Mouse (Mus musculus): ENCODE data around the gene Dnajc5g. TPM values are rescaled to one million over a fixed set of nuclear protein-coding genes. Genes with fewer than 3 reads are reported as not detected.

Gene Dnajc5g
- total and polyA plus RNA-seq, 3 experiments, result not detected

GRCm38 (mm10) chr5:31136730-31137424 is 30.8 kb downstream of the Dnajc5g start:
- H3K4me3 ChIP-seq (replicated peaks in 1 of 3; ENCODE audit: low read depth in 2 of 3, low read length in 2 of 3, poor library complexity in 1 of 3), result no peak overlapping the region
- peaks cover 7 to 11% of the 10 kb centered on the region in 2 experiments for H3K36me3 ChIP-seq (replicated peaks in 1 of 2; ENCODE audit: control insufficient read depth in 1 of 2, insufficient read depth in 1 of 2, low read length in 1 of 2)
- H3K9me3 ChIP-seq (replicated peaks; ENCODE audit: low read length), result no peaks in the 10 kb centered on the region
- H3K79me2 ChIP-seq (replicated peaks; ENCODE audit: control insufficient read depth, extremely low read depth, insufficient read depth, poor library complexity, severe bottlenecking), result no peaks in the 10 kb centered on the region
- dilution Hi-C loops (cut with MboI; ENCODE audit: extremely low pct_ligation_motif_present, extremely low pct_unique_long_range_greater_than_20kb, low sequenced_read_pairs), result no loop called here
- in situ Hi-C loops (cut with MboI; ENCODE audit: low pct_ligation_motif_present, low pct_unique_long_range_greater_than_20kb, low sequenced_read_pairs), result no loop called here
- peaks cover 0 to 3% of the 10 kb centered on the region in 2 experiments; a peak in 1 of 4 replicates for H3K4me1 ChIP-seq (ENCODE audit: control insufficient read depth in 1 of 2, insufficient read depth in 2 of 2)
- no peaks in the 10 kb centered on the region for H3K27me3 ChIP-seq (replicated peaks)
- TF ChIP-seq JUND (conservative IDR thresholded peaks at IDR 0.05; ENCODE audit: low read depth, low read length), result no peak
- no peak for TF ChIP-seq RAD21 (IDR thresholded peaks at IDR 0.05; ENCODE audit: low read depth, low read length)
- TF ChIP-seq RCOR1 (conservative IDR thresholded peaks at IDR 0.05; ENCODE audit: low read depth, low read length), result no peak
- TF ChIP-seq IRF4 (IDR thresholded peaks at IDR 0.05; ENCODE audit: low read depth, low read length), result no peak
- no peak for TF ChIP-seq POLR2AphosphoS2 (IDR thresholded peaks at IDR 0.05; ENCODE audit: low read depth, low read length)
- no peak for TF ChIP-seq NRF1 (IDR thresholded peaks at IDR 0.05; ENCODE audit: low read depth, low read length)
- no peak for TF ChIP-seq EP300 (IDR thresholded peaks at IDR 0.05; ENCODE audit: low read length)
- H3K27ac ChIP-seq (ENCODE audit: insufficient read depth, low read depth), result no peak overlapping the region
- no peak overlapping the region for H3K9ac ChIP-seq (ENCODE audit: insufficient read depth, low read depth)
- DNase-seq (ENCODE audit: extremely low read depth), result no peak
- H3K4me2 ChIP-seq (ENCODE audit: insufficient read depth, low read depth, poor library complexity, severe bottlenecking), result no peak overlapping the region

DNA sequence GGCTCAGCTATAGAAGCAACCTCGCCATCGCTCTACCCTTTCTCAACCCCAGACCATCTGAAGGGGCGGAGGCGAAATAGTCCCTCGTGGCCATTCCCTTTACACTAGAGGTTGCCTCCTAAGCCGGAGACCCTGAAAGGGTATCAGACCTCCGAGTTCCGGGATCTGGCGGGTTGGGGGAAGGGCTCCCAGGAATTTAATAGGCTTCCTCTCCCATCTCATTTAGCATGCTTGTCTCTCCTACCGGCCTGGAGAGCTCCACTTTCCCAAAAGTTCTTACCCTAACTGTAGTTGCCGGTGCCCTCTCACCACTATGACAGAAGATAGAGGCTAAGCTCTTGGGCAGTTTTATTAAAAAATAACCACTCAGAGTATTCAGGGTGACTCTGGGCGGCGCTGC is 31.6 kb downstream of the Dnajc5g start:
- H3K9ac ChIP-seq (ENCODE audit: insufficient read depth, low read depth), result no peak overlapping the region

DNA sequence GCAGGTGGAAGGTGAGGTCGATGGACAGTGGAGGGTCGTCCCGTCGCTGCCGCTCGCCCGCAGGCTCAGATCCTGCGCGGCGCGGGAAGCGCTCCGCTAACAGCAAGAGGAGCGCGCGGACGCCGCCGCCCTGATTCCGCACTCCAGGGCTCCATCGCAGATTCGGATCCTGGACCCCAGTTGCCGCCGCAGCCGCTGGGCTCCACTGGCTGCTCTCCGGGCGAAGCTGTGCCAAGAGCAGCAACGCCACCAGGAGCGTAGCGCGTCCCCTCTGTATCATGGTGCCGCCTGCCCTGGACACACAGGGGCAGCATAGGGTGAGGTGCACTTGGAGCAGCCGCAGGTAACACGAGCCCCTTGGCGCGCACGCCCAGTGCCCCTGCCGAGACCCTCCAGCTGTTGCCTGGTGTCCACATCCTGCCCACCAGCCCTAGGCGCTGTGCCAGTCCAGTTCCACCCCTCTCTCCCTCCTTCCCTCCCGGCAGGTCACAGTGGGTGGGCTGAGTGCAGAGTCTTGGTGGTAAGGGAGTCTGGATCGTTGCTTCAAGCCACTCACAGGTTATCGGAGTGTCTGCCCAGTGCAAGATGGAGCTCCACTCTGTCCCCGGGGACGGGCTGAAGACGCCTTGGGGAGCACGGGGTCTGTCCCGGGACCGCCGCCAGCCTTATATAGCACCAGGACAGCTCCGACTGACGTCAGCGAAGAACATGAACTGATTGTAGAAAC is 32.3 kb downstream of the Dnajc5g start, which contains the start of gene Ucn:
Gene Ucn, minus strand, starts transcription at position 589 of the 727 bp plus-strand sequence.
- in situ Hi-C loops (cut with MboI; ENCODE audit: low pct_ligation_motif_present, low pct_unique_long_range_greater_than_20kb, low sequenced_read_pairs) (no loop called here), dilution Hi-C loops (cut with MboI; ENCODE audit: extremely low pct_ligation_motif_present, extremely low pct_unique_long_range_greater_than_20kb, low sequenced_read_pairs) (no loop called here)
- Histone ChIP-seq H3K4me2 (ENCODE audit: insufficient read depth, low read depth, poor library complexity, severe bottlenecking) (no peak within 1 kb of the TSS), H3K9ac (ENCODE audit: insufficient read depth, low read depth) (no peak within 1 kb of the TSS), H3K36me3 (replicated peaks in 1 of 2; ENCODE audit: control insufficient read depth in 1 of 2, insufficient read depth in 1 of 2, low read length in 1 of 2) (peaks cover 9 to 18% of the 10 kb centered on the region in 2 experiments), H3K79me2 (replicated peaks; ENCODE audit: control insufficient read depth, extremely low read depth, insufficient read depth, poor library complexity, severe bottlenecking) (no peaks in the 10 kb centered on the region), H3K27ac (ENCODE audit: insufficient read depth, low read depth) (no peak within 1 kb of the TSS), H3K4me3 (replicated peaks in 1 of 3; ENCODE audit: low read depth in 2 of 3, low read length in 2 of 3, poor library complexity in 1 of 3) (no peak within 1 kb of the TSS), H3K4me1 (ENCODE audit: control insufficient read depth in 1 of 2, insufficient read depth in 2 of 2) (no peaks in the 10 kb centered on the region), H3K27me3 (replicated peaks) (no peaks in the 10 kb centered on the region), H3K9me3 (replicated peaks; ENCODE audit: low read length) (no peaks in the 10 kb centered on the region)
- no peak for DNase-seq (ENCODE audit: extremely low read depth)
- TF ChIP-seq MAX (IDR thresholded peaks at IDR 0.05; ENCODE audit: low read length) (no peak), ELF1 (IDR thresholded peaks at IDR 0.05; ENCODE audit: low read depth, low read length) (no peak), JUN (IDR thresholded peaks at IDR 0.05; ENCODE audit: insufficient read depth, low read depth, low read length) (no peak), SIN3A (IDR thresholded peaks at IDR 0.05; ENCODE audit: low read length) (no peak), PAX5 (IDR thresholded peaks at IDR 0.05; ENCODE audit: low read length) (no peak), UBTF (IDR thresholded peaks at IDR 0.05; ENCODE audit: low read depth, low read length) (no peak), RCOR1 (conservative IDR thresholded peaks at IDR 0.05; ENCODE audit: low read depth, low read length) (no peak), E2F4 (IDR thresholded peaks at IDR 0.05; ENCODE audit: insufficient replicate concordance, low read depth, low read length) (no peak), NRF1 (IDR thresholded peaks at IDR 0.05; ENCODE audit: low read depth, low read length) (no peak), BHLHE40 (IDR thresholded peaks at IDR 0.05; ENCODE audit: low read depth, low read length) (no peak), POLR2AphosphoS2 (IDR thresholded peaks at IDR 0.05; ENCODE audit: low read depth, low read length) (no peak), ZNF384 (IDR thresholded peaks at IDR 0.05; ENCODE audit: low read depth, low read length) (no peak), MAZ (IDR thresholded peaks at IDR 0.05; ENCODE audit: low read depth, low read length) (no peak), ZC3H11A (IDR thresholded peaks at IDR 0.05; ENCODE audit: low read depth, low read length) (no peak)

More for the DNA sequence above, 31.6 kb downstream of the Dnajc5g start:
- dilution Hi-C loops (cut with MboI; ENCODE audit: extremely low pct_ligation_motif_present, extremely low pct_unique_long_range_greater_than_20kb, low sequenced_read_pairs) (no loop called here), in situ Hi-C loops (cut with MboI; ENCODE audit: low pct_ligation_motif_present, low pct_unique_long_range_greater_than_20kb, low sequenced_read_pairs) (no loop called here)
- Histone ChIP-seq H3K27ac (ENCODE audit: insufficient read depth, low read depth) (no peak overlapping the region), H3K9me3 (replicated peaks; ENCODE audit: low read length) (no peaks in the 10 kb centered on the region), H3K4me3 (replicated peaks in 1 of 3; ENCODE audit: low read depth in 2 of 3, low read length in 2 of 3, poor library complexity in 1 of 3) (no peak overlapping the region), H3K27me3 (replicated peaks) (no peaks in the 10 kb centered on the region), H3K4me1 (ENCODE audit: control insufficient read depth in 1 of 2, insufficient read depth in 2 of 2) (no peaks in the 10 kb centered on the region), H3K36me3 (replicated peaks in 1 of 2; ENCODE audit: control insufficient read depth in 1 of 2, insufficient read depth in 1 of 2, low read length in 1 of 2) (peaks cover 7 to 15% of the 10 kb centered on the region in 2 experiments), H3K79me2 (replicated peaks; ENCODE audit: control insufficient read depth, extremely low read depth, insufficient read depth, poor library complexity, severe bottlenecking) (no peaks in the 10 kb centered on the region), H3K4me2 (ENCODE audit: insufficient read depth, low read depth, poor library complexity, severe bottlenecking) (no peak overlapping the region)
- TF ChIP-seq KAT2A (IDR thresholded peaks at IDR 0.05; ENCODE audit: insufficient replicate concordance, low read length) (no peak), MAZ (IDR thresholded peaks at IDR 0.05; ENCODE audit: low read depth, low read length) (no peak), CHD1 (IDR thresholded peaks at IDR 0.05; ENCODE audit: low read depth, low read length) (no peak)
- no peak for DNase-seq (ENCODE audit: extremely low read depth)
